Mouse (Mus musculus) forebrain, postnatal 0 days (tissue): Measurements from ENCODE around the gene Megf8. TPM values are rescaled to one million over a fixed set of nuclear protein-coding genes. Genes with fewer than 3 reads are reported as not detected.

Source experiments
- ATAC-seq: fragments of 200-750 bp; cut with Nextera tagmentation; 2 replicates; pipeline ENCODE4 v1.8.0; 2017; ENCODE audit warnings: mild to moderate bottlenecking, moderate library complexity
- DNase-seq: peaks from one replicate; pipeline ENCODE4 v3.0.0-alpha.2; 2015
- H3K27ac ChIP-seq: fragments of 300-500 bp; sonication (generic); 2 replicates; pipeline ENCODE4 v1.5.1; 2014; ENCODE audit warnings: low read depth, mild to moderate bottlenecking, antibody characterized with exemption, low read length, moderate library complexity, mixed read lengths
- H3K27me3 ChIP-seq: fragments of 300-500 bp; sonication (generic); 2 replicates; pipeline ENCODE4 v1.6.1; 2014; ENCODE audit warnings: mild to moderate bottlenecking, low read length, mixed read lengths; ENCODE audit not compliant: insufficient read depth
- H3K36me3 ChIP-seq: fragments of 300-500 bp; sonication (generic); 2 replicates; pipeline ENCODE4 v1.6.1; 2014; ENCODE audit warnings: mild to moderate bottlenecking, moderate library complexity; ENCODE audit not compliant: insufficient read depth
- H3K4me1 ChIP-seq: fragments of 300-500 bp; sonication (generic); 2 replicates; pipeline ENCODE4 v1.6.1; 2014; ENCODE audit warnings: antibody characterized with exemption; ENCODE audit not compliant: insufficient read depth
- H3K4me2 ChIP-seq: fragments of 300-500 bp; sonication (generic); 2 replicates; pipeline ENCODE4 v1.6.1; 2014; ENCODE audit warnings: low read depth, mild to moderate bottlenecking, moderate library complexity
- H3K4me3 ChIP-seq: fragments of 300-500 bp; sonication (generic); 2 replicates; pipeline ENCODE4 v1.5.1; 2014; ENCODE audit warnings: low read depth, low read length, mixed read lengths
- H3K9ac ChIP-seq: fragments of 300-500 bp; sonication (generic); 2 replicates; pipeline ENCODE4 v1.6.1; 2014; ENCODE audit warnings: mild to moderate bottlenecking
- H3K9me3 ChIP-seq: fragments of 300-500 bp; sonication (generic); 2 replicates; pipeline ENCODE4 v1.6.1; 2016; ENCODE audit warnings: low read length
- CTCF ChIP-seq: sonication (generic); IDR thresholded peaks from 2 replicates; pipeline ENCODE4 v1.5.1; 2016; ENCODE audit warnings: antibody characterized with exemption, control low read depth, low read depth
- WGBS: fragments of 180-500 bp; shearing (Covaris S2); extraction: QIAGEN DNeasy Blood & Tissue Kit; methylation state at CpG from one replicate; pipeline ENCODE4 v1.1.7; 2014; 5-methylcytosine and 5-hydroxymethylcytosine counted together
- polyA plus RNA-seq: library from polyadenylated mRNA; unstranded; fragments of >200 nt; fragmentation: Nextera tagmentation; extraction: Ambion mirVana; gene quantifications from 2 replicates; pipeline ENCODE4 v1.2.1, GENCODE M21; 2015
- total RNA-seq: library from RNA; depleted of rRNA; stranded (reverse); fragments of >200 nt; gene quantifications from 2 replicates; pipeline ENCODE4 v1.2.3, GENCODE M21; 2014

Gene Megf8
- total and polyA plus RNA-seq, 2 experiments from 2014 or later = 12.8 to 67.8 TPM

DNA sequence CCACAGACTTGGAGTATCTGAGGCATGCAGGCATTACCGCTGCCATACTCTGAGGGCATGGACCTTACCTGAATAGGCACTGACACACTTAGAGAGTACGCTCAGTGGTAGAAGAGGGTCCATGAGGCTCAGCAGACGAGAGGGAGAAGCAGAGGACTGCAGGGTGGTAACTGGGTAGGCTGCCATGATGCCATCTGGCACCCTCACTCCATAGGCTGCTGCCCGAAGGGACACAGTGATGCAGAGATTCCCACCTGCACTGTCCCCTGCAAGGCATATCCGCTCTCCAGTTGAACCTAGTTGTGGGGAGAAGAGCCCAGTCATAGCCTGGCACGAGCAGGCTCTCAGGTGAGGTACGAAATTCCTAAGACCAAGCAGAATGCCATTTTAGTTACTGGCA, 66.4 kb downstream of the Megf8 start:
- H3K4me2 ChIP-seq = no peak overlapping the region
- peaks cover 65% of the 10 kb centered on the region for H3K36me3 ChIP-seq
- WGBS = 91% methylated on average over 7 of the region's 7 CpGs
- H3K4me3 ChIP-seq = no peak overlapping the region
- no peak for DNase-seq
- no peak for TF ChIP-seq CTCF
- no peak overlapping the region for H3K9ac ChIP-seq
- ATAC-seq = no peak
- H3K4me1 ChIP-seq = 0 out of 2 replicates have a peak, but pooled peaks cover 4% of the 10 kb centered on the region
- no peak overlapping the region for H3K27ac ChIP-seq
- no peaks in the 10 kb centered on the region for H3K9me3 ChIP-seq
- no peaks in the 10 kb centered on the region for H3K27me3 ChIP-seq

DNA sequence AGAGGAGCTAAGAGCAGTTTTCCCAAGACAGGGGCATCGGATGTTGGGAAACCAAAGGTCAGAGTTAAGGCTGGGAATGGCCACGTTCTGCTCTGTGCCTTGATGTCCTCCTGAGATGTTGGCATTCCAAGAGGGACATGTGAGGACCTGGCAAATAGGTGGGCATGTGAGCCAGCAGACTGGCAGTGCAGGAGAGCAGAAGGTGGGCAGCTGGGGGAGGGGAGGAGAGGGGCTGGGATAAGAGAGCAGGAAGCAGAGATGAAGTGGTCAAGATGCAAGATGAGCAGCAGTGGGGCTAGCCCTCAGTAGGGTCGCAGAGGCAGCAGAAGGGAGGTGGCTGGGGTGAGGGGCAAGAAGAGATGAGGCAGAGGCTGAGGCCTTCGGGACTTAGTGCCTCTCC, 66.9 kb downstream of the Megf8 start:
- Histone ChIP-seq H3K4me2 (no peak overlapping the region), H3K36me3 (peaks cover 66% of the 10 kb centered on the region), H3K4me1 (0 out of 2 replicates have a peak, but pooled peaks cover 4% of the 10 kb centered on the region), H3K27me3 (no peaks in the 10 kb centered on the region), H3K9me3 (no peaks in the 10 kb centered on the region), H3K4me3 (no peak overlapping the region), H3K9ac (no peak overlapping the region), H3K27ac (no peak overlapping the region)
- DNase-seq (no peak), ATAC-seq (no peak)
- 91% methylated on average over 4 of the region's 4 CpGs for WGBS
- TF ChIP-seq CTCF = no peak

DNA sequence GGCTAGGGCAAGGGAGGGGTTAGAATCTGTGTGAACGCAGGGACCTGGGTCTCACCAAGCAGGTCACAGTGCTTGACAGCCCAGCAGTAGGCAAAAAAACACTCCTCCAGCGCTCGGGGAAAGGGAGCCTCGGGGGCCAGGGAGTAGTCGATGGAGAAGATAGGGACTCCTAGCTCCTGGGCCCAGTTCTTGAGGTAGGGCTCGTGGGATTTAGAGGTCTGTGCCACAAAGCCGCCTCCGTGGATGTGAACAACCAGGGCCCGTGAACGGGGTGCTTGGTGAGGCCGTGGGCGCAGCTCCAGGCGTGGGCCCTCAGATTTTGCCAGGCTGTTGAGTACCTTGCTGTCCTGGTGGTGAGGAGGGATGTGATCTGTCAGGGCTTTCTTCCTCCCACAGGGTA, 67.4 kb downstream of the Megf8 start:
- H3K27ac ChIP-seq = no peak overlapping the region
- H3K4me2 ChIP-seq = no peak overlapping the region
- DNase-seq (no peak), ATAC-seq (no peak)
- WGBS = 92% methylated on average over 13 of the region's 13 CpGs
- H3K36me3 ChIP-seq = peaks cover 66% of the 10 kb centered on the region
- no peak overlapping the region for H3K9ac ChIP-seq
- no peaks in the 10 kb centered on the region for H3K27me3 ChIP-seq
- H3K4me1 ChIP-seq = 0 out of 2 replicates have a peak, but pooled peaks cover under 1% of the 10 kb centered on the region
- H3K4me3 ChIP-seq = no peak overlapping the region
- H3K9me3 ChIP-seq = no peaks in the 10 kb centered on the region
- no peak for TF ChIP-seq CTCF

DNA sequence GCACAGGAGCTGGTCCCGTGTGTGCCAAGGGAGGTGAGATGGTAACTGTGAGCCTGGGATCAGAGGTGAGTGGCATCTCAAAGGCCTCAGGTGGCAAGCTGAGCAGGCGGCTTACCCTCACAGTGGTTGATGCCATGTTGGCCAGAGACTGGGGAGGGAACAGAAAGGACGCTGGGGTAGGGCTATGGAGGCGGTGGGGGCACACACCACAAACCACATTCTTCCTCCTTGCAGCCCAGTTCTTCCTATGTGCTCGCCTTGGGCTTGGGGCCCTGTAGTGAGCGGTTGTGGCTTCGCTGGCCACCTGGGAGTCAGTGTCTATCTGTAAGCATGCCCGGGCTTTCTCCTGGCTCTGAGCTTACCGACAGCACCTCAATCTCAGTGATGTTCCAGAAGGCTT, 67.9 kb downstream of the Megf8 start:
- Histone ChIP-seq H3K4me3 (no peak overlapping the region), H3K36me3 (peaks cover 66% of the 10 kb centered on the region), H3K4me2 (no peak overlapping the region), H3K9ac (no peak overlapping the region), H3K4me1 (no peaks in the 10 kb centered on the region), H3K27ac (no peak overlapping the region), H3K9me3 (no peaks in the 10 kb centered on the region), H3K27me3 (no peaks in the 10 kb centered on the region)
- DNase-seq (no peak), ATAC-seq (no peak)
- WGBS = 89% methylated on average over 9 of the region's 9 CpGs
- no peak for TF ChIP-seq CTCF

DNA sequence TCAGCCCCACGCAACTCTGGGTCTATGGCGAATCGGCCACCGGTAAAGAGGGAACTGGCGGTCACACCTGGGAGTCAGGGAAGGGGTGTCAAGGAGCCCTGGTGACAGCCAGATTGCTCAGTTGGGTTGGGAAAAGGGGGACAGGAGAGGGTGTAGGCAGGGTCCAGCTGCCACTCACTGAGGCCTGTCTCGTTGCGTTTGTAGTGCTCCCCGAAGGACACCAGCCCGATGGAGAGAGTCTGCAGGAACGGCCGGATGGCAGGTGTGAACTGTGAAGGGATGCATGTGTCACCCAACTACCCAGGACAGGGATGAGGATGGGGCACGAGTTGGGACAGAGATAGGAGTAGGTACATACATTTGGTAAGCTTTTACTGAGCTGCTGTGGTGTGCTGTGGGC, 68.3 kb downstream of the Megf8 start:
- Histone ChIP-seq H3K4me1 (0 out of 2 replicates have a peak, but pooled peaks cover 3% of the 10 kb centered on the region), H3K27ac (no peak overlapping the region), H3K27me3 (no peaks in the 10 kb centered on the region), H3K4me3 (no peak overlapping the region), H3K36me3 (peaks cover 66% of the 10 kb centered on the region), H3K4me2 (no peak overlapping the region), H3K9ac (no peak overlapping the region), H3K9me3 (no peaks in the 10 kb centered on the region)
- ATAC-seq = no peak
- WGBS = 92% methylated on average over 12 of the region's 12 CpGs
- no peak for TF ChIP-seq CTCF
- DNase-seq = no peak

DNA sequence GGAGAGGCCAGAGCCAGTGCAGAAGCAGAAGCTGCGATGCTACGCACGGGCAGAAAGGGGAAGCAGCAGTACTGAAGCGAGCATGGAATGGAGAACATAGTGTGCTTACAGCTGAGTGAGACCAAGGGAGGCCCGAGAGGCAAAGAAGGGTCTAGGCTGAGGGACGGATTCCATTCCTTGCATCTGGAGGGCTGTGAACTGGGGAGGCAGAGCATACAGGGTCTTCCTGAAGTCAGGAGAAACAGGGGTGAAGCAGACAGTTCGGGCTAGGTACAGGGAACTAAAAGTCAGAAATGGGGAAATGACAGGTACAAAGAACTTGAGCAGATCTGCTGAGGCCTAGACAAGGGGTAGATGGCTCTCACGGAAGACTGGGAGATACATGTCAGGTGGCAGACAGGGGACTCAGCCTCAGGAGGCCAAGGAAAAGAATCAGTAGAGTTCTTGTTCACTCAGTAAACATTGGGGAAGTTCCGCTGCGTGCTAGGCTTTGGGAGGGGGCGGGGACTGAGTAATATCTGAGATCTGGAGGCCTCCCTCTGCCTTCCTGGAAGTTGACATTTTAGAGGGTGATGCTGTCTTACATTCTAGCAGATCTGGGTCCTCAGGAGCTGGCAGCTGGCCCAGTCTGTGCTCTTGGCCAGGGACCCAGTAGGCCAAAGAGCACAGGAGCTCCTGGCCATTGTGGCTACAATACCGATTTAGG, 69.0 kb downstream of the Megf8 start:
- Histone ChIP-seq H3K9me3 (no peaks in the 10 kb centered on the region), H3K27me3 (no peaks in the 10 kb centered on the region), H3K4me3 (no peak overlapping the region), H3K4me2 (no peak overlapping the region), H3K4me1 (0 out of 2 replicates have a peak, but pooled peaks cover 6% of the 10 kb centered on the region), H3K36me3 (peaks cover 64% of the 10 kb centered on the region), H3K9ac (0 out of 2 replicates have a peak overlapping the region, but pooled peaks have one; percentile 1), H3K27ac (peak overlapping the region; percentile 64; the same call in 1 of the 2 replicates)
- peak; percentile 5; the same call in 1 of the 2 replicates for ATAC-seq
- DNase-seq = no peak
- WGBS = 74% methylated on average over 12 of the region's 12 CpGs
- TF ChIP-seq CTCF = no peak

DNA sequence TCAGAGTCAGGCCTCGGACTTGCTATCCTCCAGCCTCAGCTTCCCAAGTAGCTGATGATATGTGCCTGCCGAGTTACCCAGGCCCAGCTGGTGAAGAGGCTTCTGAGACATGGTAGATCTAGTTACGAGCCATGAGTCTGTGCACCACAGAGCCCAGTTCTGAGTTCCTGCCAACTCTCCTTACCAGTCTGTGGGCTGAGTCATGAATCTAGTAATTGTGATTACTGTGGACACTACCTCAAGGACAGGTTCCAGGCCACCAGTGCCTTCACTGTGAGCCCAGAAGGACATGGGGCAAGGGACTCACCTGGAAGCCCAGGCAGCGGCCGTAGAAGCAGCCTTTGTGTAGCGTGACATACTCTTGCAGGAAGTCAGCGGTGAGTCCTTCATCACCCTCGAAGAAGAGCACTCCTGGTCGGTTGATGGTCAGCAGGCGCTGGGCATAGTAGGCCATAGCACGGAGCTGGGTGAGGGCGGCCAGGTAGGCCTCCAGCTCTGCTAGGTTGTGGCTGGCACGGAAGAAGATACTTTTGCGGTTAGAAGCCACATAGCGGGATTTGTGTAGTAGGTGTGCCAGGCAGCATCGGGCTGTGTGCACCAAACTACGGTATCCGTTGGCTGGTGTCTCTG, 71.0 kb downstream of the Megf8 start:
- Histone ChIP-seq H3K4me3 (no peak overlapping the region), H3K9me3 (no peaks in the 10 kb centered on the region), H3K4me2 (no peak overlapping the region), H3K27me3 (no peaks in the 10 kb centered on the region), H3K9ac (no peak overlapping the region), H3K36me3 (peaks cover 51% of the 10 kb centered on the region), H3K4me1 (peaks cover 9% of the 10 kb centered on the region; the same call in 1 of the 2 replicates), H3K27ac (no peak overlapping the region)
- TF ChIP-seq CTCF = no peak
- DNase-seq (no peak), ATAC-seq (no peak)
- 93% methylated on average over 18 of the region's 18 CpGs for WGBS
